Mouse (Mus musculus): ENCODE measurements around the gene Sdf2.

GRCm38 (mm10) chr11:78279586-78279985, 34.0 kb downstream of the Sdf2 start:
- TF ChIP-seq CTCF (IDR thresholded peaks at IDR 0.05; ENCODE audit: low read depth): no peak
- TF ChIP-seq EP300 (IDR thresholded peaks at IDR 0.05; ENCODE audit: low read depth): no peak
